Mouse (Mus musculus) right cerebral cortex, postnatal 4 days (tissue): Measurements from ENCODE around the gene Speer4b.
"Not testable (repeated sequence)": the region's sequence is repeated elsewhere in the genome, so short reads cannot be mapped to it uniquely, and the experiment has no call there.

Experiments used
- DNase-seq: peaks from one replicate; pipeline ENCODE4 v3.0.0-alpha.2; 2022

Gene Speer4b

GRCm38 (mm10) chr5:27501338-27501737 is at the start of gene Speer4b:
TSS of gene Speer4b (minus strand) at chr5:27501438.
- DNase-seq: not testable (repeated sequence)

- DNase-seq: no peak
These were observed 48.1 kb upstream of the Speer4b start for GRCm38 (mm10) chr5:27549291-27549690.

GRCm38 (mm10) chr5:27544816-27545270 is 43.6 kb upstream of the Speer4b start:
- peak; percentile 31 for DNase-seq

GRCm38 (mm10) chr5:27526906-27527305 is 25.7 kb upstream of the Speer4b start:
- DNase-seq: no peak

- DNase-seq: no peak
These were observed 17.5 kb upstream of the Speer4b start for GRCm38 (mm10) chr5:27518716-27519115.

GRCm38 (mm10) chr5:27490942-27491341 is 10.3 kb downstream of the Speer4b start:
- no peak for DNase-seq

GRCm38 (mm10) chr5:27486138-27486537 is 15.1 kb downstream of the Speer4b start:
- no peak for DNase-seq

GRCm38 (mm10) chr5:27481706-27482105 is 19.5 kb downstream of the Speer4b start:
- DNase-seq: no peak

GRCm38 (mm10) chr5:27474964-27475465 is 26.2 kb downstream of the Speer4b start:
- no peak for DNase-seq

- DNase-seq: no peak
These were observed 43.6 kb downstream of the Speer4b start for GRCm38 (mm10) chr5:27457686-27458085.

GRCm38 (mm10) chr5:27456981-27457380 is 44.3 kb downstream of the Speer4b start:
- no peak for DNase-seq

- no peak for DNase-seq
These were observed 46.9 kb downstream of the Speer4b start for GRCm38 (mm10) chr5:27454386-27454785.

GRCm38 (mm10) chr5:27453201-27453845 is 47.9 kb downstream of the Speer4b start:
- DNase-seq: no peak
